Mouse (Mus musculus) MN1 (cell line): ENCODE data around the gene Jagn1.

ENCODE experiments used
- DNase-seq: peaks from one replicate; pipeline ENCODE4 v3.0.0-alpha.2; 2016; ENCODE audit warnings: low spot score

The Jagn1 gene

DNA sequence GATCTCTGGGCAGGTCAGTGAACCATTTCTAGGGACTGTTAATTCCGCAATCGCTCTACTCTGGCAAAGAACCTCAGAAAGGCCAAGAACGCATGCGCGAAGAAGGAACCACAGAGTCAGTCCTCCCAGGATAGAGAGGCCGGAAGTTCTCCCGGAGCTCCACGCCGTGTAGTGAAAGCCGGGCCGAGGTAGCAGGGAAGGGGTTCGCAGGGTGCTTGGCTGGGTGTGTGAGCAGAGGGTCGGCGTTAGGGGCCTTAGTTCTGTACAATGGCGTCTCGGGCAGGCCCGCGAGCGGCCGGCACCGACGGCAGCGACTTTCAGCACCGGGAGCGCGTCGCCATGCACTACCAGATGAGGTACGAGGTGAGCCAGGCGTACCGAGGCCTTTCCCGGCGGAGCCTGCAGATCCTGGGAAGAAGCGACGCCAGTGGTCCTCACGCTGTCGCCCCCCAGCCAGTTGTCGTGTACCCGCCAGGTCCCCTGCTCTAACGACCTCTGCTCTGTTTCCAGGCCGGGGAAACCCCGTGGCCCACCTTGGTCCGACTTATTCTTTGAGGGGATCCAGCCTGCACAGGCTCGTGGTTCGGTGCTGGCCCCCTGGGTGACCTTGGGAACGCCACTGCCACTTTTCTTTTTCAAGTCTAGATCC, at the start of gene Jagn1:
Gene Jagn1 (plus strand): TSS at position 128 of the 649 bp plus-strand sequence.
- peak; percentile 95 for DNase-seq

DNA sequence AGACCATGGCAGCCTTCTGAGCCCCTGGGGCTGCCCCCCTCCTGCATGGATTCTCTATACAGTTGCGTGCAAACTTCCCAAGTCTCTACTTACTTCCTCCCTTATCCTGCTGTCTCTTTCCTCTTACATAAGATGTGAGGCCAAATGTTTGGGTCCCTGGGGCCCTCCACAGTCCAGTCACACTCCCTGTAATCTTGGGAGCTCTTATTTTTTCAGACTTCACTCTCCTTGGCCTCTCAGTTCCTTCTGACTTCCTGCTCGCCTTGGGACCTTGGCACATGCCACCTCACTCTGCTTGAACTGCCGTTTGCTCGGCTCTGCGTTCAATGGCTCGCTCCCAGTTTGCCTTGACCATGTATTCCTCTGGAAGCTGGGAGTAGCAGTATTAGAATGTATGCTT, 48.4 kb upstream of the Jagn1 start:
- no peak for DNase-seq

DNA sequence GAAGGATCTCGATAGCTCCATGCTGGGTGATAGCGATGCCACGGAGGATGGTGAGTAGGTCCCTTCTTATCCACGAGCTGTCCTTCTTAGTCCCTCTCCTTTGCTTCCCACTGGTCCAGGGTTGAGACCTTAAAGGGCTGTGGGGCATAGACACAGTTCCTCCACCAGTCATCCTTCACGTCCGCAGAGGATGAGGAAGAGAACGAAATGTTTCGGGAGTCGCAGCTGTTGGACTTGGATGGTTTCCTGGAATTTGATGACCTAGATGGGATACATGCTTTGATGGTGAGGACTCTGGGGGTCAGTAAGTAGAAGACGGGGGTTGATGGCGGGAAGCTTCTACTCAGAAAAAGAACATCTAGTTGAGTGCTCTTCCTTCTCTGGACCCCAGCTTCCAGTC, 47.6 kb upstream of the Jagn1 start:
- no peak for DNase-seq

DNA sequence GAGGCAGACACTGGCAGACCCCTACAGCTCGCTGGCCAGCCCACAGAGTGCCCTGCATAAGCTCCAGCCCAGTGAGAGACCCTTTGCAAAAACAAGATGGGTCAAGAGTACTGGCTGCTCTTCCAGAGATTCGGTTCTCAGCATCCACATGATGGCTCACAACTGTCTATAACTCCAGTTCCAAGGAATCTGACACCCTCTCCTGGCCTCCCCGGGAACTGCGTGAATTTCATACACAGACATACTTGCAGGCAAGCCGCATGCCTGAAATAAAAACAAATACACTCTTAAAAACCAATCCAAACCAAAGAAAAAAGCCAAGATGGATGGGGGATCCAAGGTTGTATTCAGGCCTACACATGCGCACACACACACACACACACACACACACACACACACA, 46.9 kb upstream of the Jagn1 start:
- no peak for DNase-seq

DNA sequence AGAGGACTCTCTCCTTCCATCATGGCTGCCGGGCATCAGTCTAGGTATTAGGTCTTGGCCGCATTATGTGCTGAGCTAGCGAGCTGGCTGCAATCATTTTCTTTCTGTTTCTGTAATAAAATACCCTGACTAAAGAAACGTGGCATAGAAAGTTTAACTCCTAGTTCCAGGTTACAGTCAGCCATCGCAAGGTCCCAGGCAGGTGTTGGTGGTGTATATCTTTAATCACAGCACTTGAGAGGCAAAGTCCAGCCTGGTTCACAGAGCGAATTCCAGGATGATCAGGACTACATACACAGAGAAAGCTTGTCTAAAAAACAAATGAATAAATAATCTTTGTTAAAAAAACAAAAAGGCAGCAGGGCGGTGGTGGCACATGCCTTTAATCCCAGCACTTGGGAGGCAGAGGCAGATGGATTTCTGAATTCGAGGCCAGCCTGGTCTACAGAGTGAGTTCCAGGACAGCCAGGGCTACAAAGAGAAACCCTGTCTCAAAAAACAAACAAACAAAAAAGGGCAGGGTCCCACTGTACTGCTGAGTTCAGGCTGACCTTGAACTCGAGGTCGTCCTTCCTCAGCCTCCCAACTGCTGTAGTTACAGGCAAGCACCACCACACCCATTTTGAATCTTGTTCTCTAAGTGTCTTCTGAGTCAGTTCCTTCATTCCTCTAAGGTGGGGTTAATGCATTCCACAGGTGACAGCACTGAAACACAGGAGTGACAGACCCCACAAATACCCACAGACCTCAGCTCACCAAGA, 45.9 kb upstream of the Jagn1 start:
- DNase-seq: no peak

DNA sequence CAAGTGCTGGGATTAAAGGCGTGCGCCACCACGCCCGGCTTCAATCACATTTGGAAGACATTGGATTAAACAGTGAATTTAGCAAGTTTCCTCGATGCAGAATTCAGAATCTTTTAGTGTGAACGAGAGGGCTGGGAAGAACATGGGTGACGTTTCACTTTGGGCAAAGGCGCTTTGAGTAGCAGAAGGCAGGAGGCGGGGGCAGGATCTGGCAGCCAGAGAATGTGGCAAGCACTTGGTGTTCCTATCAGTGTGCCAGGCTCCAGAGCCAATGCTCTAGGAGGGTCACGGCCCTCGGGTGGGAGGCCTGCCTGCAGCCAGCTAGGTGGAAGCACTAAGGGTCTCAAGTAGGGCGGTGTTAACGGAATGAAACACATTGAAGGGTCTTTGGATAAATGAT, 40.3 kb upstream of the Jagn1 start:
- DNase-seq: no peak

DNA sequence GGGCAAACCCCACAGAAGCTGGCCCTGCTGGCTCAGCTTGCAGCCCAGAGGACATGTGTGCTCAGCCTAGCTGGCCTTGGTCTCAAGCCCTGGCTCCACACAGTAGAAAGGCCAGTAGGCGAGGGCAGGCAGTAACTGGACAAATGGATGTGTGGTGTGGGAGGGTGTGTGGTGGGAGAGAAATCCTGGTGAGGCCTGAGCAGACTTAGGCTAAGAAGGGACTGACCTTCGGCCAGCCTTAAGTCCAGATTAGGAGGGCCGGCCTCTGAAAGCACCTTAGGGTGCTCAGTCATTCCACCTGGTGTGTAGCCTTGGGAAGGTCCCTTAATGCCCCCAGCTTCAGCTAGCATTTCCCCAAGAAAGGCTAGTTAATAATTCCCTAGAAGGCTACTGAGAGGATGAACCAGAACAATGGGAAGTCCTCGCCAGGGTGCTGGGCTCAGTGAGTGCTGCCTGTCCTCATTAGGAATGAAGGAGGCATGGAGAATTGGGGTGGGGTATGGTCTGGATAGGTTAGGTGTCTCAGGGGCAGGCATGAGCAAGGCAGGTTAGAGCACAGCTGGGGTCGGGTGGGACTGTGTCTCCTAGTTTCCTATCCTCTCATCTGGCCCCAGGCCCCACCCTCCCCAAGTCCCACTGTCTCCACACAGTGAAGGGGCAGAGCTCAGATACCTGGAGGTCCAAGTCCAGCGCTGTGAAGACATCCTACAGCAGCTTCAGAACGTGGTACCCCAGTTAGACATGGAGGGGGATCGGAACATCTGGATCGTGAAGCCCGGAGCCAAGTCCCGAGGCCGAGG, 37.5 kb upstream of the Jagn1 start:
- DNase-seq: no peak

DNA sequence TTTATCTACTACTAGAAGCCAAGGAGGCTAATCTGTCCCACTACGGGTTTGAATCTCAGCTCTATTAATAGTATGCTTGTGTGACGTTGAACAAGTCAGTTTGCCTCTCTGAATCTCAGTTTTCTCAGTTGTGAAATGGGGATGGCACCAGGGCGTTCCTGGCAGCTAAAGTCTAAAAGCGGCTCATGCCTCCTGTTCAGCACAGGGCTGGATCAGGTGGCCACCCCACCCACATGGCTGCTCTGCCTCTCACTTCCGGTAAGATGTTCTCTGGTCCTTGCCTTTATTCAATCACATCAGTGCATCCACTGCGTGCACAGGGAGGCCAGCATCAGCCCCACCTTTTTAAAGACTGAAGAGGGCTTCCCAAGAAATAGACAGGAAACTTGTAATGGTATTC, 36.9 kb upstream of the Jagn1 start:
- DNase-seq: no peak

DNA sequence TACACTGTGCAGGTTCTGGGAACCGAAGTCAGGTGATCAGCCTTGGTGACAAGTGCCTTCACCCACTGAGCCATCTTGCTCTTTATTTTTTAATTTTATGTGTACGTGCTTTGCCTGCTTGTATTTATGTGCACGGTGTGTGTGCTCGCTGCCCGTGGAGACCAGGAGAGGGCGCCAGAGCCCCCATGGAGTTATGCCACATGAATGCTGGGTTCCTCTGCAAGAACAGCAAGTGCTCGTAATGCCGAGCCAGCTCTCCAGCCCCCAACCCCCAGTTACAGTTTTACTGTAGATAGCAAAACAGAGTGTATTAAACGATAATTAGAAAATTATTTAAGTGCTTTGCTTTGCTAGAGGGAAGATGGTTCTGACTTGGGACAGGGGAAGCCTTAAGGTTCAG, 35.7 kb upstream of the Jagn1 start:
- DNase-seq: no peak

DNA sequence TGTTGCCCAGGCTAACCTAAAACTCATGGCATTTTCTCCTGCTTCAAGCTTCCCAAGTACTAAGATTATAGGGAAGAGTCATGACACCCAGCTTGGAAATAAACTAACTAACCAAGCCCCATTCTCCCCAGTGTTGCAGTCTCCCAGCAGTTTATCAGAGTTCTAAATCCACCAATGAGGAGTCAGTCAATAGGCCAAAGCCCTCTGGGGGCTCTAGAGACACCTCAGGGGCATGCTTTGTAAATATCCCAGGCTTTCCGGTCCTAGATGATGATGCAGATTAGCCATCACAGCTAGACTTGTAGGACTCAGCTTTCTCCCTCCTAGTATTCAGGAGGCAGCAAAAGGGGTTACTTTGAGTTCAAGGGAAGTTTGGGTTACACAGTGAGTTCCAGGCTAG, 32.4 kb upstream of the Jagn1 start:
- DNase-seq: no peak

DNA sequence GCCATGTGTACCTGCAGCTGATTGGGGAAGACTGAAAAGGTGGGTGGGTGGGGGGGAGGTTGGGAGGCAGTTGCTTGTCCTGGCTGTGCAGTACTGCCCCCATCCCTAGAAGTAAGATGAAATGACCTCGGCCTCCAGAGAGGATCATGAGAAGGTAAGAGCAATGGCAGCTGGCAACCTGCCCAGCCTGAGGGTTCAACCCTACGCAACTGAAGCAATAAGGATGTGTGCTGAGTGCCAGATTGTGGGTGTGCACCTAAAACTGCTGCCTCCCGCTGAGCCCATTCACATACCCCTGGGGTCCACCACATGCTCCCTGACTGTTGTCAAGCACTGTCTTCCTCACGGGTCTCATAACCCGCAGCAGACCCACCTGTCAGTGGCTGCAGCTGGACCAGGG, 26.0 kb upstream of the Jagn1 start:
- no peak for DNase-seq

DNA sequence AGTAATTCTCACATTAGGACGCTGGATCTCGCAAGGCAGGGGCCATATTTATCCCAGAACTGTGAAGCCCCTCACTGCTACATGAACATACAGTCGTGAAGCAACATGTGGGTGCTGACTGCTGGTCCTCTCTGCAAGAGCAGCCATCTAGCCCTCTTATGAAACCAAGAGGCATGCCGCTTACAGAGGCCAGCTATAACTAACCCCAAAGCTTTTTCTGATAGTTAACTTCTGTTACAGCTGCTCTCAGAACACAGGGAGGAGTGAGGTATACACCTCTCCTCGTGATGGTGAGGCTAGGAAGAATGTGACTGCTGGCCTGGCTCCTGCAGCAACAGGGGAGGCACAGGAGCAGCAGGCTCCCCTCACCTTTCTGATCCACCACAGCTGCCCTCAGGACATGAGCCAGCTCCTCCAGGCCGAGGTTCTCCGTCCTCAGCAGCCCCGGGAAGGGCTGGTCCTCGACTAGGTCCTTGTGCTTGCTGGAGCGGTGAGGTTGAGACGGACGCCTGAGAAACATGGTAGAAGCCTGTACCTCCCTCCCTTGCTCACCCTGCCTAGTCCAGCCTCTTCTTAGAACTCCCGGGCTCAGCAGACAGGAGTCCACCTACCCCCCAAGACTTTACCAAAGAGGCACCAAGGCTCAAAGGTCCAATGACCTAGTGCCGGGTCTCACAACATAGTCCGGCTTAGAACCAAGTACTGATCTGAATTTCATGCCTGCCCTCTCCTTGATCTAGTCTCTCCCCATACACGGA, 23.7 kb upstream of the Jagn1 start:
- DNase-seq: peak; percentile 41

DNA sequence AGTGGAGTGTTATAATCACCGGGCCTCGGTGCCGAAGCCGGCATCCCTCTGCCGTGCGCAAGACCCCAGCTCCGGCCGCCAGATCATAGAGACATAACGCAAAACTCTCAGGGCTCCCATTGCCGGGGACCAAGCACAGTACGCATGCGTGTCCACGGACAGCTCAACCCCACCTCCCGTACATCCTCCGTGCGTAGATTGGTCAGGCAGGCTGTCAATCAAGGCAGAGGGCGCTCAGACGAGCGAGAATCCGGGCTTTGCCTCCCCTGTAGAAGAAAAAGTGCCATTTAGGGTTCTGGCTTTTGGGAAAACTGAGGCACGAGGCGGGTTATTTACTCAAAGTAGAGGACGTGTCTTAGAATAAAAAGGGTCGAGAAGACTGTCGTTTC, 23.2 kb upstream of the Jagn1 start, which contains the start of gene Rpusd3:
Gene Rpusd3 (minus strand): TSS at position 142 of the 389 bp plus-strand sequence.
- DNase-seq: peak; percentile 98

DNA sequence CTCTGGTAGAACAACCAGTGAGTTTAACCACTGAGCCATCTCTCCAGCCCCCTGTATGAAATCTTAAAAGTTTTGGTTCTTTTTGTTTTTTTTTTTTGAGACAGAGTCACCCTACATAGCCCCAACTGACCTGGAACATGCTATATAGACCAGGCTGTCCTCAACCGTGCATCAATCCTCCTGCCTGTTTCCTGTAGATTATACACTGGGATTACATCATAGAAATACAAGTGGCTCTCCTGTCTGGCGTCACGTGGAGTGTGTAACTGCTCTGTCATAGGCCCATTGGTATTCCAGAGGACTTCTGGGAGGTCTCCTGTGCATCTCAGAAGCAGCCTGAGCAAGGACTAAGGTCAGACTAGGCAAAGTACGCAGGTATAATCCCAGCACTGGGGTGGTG, 19.4 kb upstream of the Jagn1 start:
- DNase-seq: no peak

DNA sequence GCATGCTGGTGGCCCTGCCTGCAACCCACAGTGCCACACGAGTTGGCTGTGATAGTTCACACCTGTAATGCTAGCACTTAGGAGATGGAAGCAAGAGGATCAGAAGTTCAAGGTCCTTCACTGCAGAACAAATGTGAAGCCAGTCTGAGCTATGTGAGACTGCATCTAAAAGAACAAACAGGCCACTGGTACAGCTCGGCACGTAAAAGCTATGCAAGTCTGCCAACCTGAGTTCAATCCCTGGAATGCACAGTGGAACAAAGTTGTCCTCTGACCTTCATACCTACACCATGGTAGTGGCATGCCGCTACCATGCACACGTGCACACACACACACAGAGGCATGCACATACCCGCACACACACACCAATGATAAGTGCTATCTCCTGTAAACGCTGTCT, 18.2 kb upstream of the Jagn1 start:
- DNase-seq: no peak

DNA sequence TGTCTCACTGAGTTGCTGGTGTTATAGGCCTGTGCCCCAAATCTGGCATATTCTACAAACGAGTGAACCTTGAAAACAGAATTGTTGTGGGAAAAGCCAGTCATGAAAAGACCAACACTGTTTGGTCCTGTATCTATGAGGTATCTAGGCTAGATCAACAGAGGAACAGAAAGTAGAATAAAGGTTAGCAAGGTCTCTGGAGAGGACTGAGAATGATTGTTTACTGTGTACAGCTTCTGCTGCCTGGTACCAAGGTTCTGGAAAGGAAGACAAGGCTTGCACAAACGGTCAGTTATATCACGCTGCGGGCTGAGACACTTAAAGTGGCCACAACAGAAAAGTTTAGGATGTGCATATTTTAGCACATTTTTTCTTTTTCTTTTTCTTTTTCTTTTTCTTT, 15.7 kb upstream of the Jagn1 start:
- DNase-seq: no peak

DNA sequence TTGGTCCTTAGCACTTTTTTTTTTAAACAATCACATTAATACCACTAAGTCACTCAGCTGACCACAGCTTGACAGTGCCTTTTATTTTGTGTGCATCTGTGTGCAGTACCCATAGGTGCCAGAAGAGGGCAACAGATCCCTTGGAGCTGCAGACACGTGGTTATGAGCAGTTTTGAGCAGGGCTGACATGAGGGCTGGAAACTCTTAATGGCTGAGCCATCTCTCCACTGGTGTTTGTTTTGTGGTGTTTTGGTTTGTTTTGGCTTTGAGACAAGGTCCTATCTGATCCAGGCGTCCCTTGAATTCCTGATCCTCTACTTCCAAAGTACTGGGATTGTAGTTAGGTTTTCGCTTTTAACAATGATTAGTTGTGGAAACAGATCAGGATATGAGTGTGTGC, 15.0 kb upstream of the Jagn1 start:
- DNase-seq: peak; percentile 27

DNA sequence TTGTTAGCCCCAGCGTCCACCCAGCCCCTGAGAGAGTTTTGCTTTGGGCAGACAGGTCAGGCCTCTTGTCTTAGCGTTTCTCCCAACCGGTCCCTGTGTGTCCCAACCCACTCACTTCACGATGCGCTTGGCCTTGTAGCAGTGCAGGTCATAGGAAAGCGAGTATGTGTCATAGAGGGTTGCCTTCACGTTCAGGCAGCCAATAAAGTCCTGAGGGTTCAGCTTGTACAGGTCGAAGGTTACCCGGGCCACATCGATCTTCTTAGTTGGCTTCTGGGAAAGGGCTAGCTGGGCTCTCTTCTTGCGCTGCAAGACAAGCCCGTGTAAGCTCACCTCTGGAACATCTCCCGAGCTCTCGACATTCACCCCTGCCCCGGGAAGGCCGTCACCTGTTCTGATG, 14.4 kb upstream of the Jagn1 start:
- DNase-seq: no peak

DNA sequence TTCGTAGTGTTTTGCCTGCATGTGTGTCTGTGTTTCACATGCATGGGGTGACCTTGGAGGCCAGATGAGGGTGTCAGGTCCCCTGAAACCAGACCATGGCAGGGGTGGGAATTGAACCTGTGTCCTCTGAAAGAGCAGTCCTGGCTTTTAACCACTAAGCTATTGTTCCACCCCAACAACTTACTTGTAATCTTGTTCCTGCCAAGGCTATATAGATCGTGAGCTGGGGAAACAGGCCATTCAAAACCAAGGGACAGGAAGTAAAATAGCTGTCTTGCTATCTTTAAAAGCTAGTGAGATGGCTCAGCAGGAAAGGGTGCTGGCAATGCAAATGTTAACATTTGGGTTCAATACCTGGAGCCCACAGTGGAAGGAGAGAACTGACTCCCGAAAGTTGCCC, 12.4 kb upstream of the Jagn1 start:
- no peak for DNase-seq

DNA sequence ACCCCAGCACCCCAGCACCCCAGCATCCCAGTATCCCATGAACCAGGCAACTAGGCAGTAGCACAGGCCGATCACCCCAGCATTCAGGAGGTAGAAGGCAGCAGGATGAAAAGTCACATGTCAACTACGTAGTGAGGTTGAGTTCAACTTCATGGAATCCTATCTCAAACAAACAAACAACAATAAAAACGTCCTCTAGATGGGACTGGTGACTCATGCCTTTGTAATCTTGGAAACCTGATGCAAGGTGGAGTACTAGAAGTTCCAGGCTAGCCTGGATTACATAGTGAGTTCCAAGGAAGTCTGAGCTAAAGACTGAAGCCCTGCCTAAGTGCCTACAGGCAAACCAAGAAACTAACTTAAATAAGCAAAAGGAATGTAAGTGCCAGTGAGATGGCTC, 11.5 kb upstream of the Jagn1 start:
- no peak for DNase-seq

DNA sequence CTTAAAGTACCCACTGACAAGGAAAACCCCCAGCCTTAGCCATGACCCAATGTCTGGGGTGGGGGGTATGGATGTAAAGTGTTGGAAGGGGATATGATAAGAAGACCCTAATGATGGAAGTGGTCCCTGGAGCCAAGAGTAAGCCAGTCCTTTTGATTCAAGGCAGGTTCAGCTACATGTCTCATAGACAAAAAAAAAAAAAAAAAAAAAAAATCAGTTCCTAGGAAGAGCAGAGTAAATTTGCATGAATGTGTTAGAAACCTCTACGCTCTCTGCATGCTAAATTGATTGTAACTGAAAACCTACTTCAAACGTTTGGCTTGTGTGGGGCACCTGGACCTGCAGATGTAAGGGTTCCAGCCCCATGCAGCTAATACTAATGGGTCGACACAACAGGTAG, 10.6 kb upstream of the Jagn1 start:
- no peak for DNase-seq

DNA sequence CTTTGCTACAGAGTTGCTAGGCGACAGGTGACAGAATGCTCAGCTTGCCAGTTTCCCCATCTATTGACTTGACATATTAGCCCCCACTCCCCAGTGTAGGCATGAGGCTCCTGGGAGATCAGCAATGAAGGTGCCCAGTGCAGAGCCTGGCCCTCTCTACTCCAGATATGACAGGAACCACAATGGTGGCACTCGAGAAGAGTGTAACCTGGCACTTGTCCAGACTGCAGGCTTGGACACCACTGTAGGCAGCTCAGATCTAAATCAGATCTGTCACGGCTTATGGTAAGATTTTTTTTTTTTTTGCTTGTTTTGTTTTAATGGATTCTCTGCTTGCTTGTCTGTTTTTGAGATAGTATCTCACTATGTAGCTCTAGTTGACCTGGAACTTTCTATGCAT, 8.7 kb upstream of the Jagn1 start:
- peak; percentile 70 for DNase-seq
